Mouse (Mus musculus): ENCODE data around the gene Inhba.

DNA sequence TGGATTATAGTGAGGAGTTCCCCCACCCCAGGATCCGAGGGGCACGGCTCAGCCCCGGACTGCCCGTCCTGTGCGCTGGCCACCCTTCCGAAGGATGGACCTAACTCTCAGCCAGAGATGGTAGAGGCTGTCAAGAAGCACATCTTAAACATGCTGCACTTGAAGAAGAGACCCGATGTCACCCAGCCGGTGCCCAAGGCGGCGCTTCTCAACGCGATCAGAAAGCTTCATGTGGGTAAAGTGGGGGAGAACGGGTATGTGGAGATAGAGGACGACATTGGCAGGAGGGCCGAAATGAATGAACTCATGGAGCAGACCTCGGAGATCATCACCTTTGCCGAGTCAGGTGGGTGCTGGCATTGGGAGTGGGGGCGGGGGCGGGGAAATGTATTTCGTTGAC is 5.7 kb downstream of the Inhba start:
- TF ChIP-seq RCOR1 (conservative IDR thresholded peaks at IDR 0.05; ENCODE audit: low read depth, low read length) (no peak), ETS1 (conservative IDR thresholded peaks at IDR 0.05; ENCODE audit: low read depth, low read length) (no peak), CTCF (conservative IDR thresholded peaks at IDR 0.05 in 1 of 2, IDR thresholded peaks at IDR 0.05 in 1 of 2; ENCODE audit: low read depth in 2 of 2, low read length in 2 of 2) (no peak), USF2 (conservative IDR thresholded peaks at IDR 0.05; ENCODE audit: low read depth, low read length) (no peak), SIN3A (IDR thresholded peaks at IDR 0.05; ENCODE audit: low read length) (no peak), EP300 (IDR thresholded peaks at IDR 0.05; ENCODE audit: low read length) (no peak), BHLHE40 (IDR thresholded peaks at IDR 0.05; ENCODE audit: low read depth, low read length) (no peak), ZMIZ1 (IDR thresholded peaks at IDR 0.05; ENCODE audit: low read depth, low read length) (no peak), MAX (IDR thresholded peaks at IDR 0.05; ENCODE audit: low read length) (no peak), SMC3 (IDR thresholded peaks at IDR 0.05; ENCODE audit: low read depth, low read length) (no peak), ZNF384 (IDR thresholded peaks at IDR 0.05; ENCODE audit: low read depth, low read length) (no peak)

All from CH12.LX (cell line).